Mouse (Mus musculus): ENCODE measurements around the gene Gns.

- TF ChIP-seq CTCF (conservative IDR thresholded peaks at IDR 0.05; ENCODE audit: insufficient read depth, insufficient read length, low read depth, low read length) (no peak), POLR2A (IDR thresholded peaks at IDR 0.05; ENCODE audit: low read depth, low read length) (no peak)
Measured at GRCm38 (mm10) chr10:121360358-121360757, 4.5 kb upstream of the Gns start.
